Mouse (Mus musculus) embryonic fibroblast, embryonic 13.5 days (primary cell): Measurements from ENCODE around the gene Cln5.

Experiments
- CTCF ChIP-seq: IDR thresholded peaks from 2 replicates; pipeline ENCODE4 v1.5.1; 2011; ENCODE audit warnings: mild to moderate bottlenecking, control low read depth, low read length, moderate library complexity, borderline replicate concordance; ENCODE audit not compliant: insufficient read depth
- POLR2A ChIP-seq: IDR thresholded peaks from 2 replicates; pipeline ENCODE4 v1.6.1; 2011; ENCODE audit warnings: low read depth, mild to moderate bottlenecking, control low read depth, low read length, moderate library complexity

DNA sequence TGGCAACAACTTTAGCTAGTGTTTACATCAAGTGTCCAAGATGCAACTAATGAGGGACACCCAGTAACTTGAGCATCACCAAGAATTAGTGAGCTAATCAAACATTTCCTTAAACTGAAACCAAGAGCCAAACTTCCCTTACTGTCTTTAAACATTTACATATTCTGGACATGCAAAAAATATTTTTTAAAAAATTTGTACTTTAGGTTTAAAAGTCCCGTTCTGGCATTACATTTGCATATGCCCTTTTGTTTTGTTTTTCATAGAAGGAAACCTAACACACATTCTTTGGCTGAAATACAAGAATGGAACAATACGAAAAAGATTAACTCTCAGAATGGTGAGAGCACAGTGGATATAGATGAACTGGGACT, 28.2 kb downstream of the Cln5 start:
- TF ChIP-seq CTCF (no peak), POLR2A (no peak)
